ENCODE assay signal across 12 mouse cellular contexts in genomic region chr11:72955339-72955974, GRCm38 (mm10). TPM values are rescaled to one million over a fixed set of nuclear protein-coding genes. Genes with fewer than 3 reads are reported as not detected.
A peak's percentile ranks its signal among the peaks of the same experiment; 100 is the strongest.
DNase-seq lines count a peak whose midpoint lies in the region; ATAC-seq and TF ChIP-seq lines count a peak whose summit lies in the region.
"Had no signal": no experiment of that assay in that cellular context is flagged by ENCODE, and none has a peak within 500 bp of the region (broad histone marks: within the 10 kb centered on the region; RNA-seq: fewer than 3 reads in every experiment).

No protein-coding gene starts in this region.

- no peak for TF ChIP-seq CTCF in G1E (IDR thresholded peaks at IDR 0.05; ENCODE audit: low read depth, low read length)

- no peaks in the 10 kb centered on the region for H3K36me3 ChIP-seq in G1E (replicated peaks)
- H3K36me3 ChIP-seq in heart, embryonic 16.5 days (ENCODE audit: control insufficient read depth, insufficient read depth) = no peaks in the 10 kb centered on the region
- H3K36me3 ChIP-seq in lung, embryonic 15.5 days = no peaks in the 10 kb centered on the region
- no peaks in the 10 kb centered on the region for H3K36me3 ChIP-seq in neural tube, embryonic 15.5 days
- H3K36me3 ChIP-seq: neural tube, embryonic 13.5 days had no signal

- peak; percentile 97 for DNase-seq in 416B (ENCODE audit: low read depth)
- peak; percentile 54 for DNase-seq in G1E (ENCODE audit: low spot score)
- no peak for DNase-seq in urinary bladder, postnatal 4 days (ENCODE audit: low spot score in 2 of 2)
- DNase-seq in adrenal gland, postnatal 25 days = no peak
- DNase-seq: adrenal gland, adult 2 months; cerebellum, adult 9-11 months; right cerebral cortex, postnatal 4 days had no signal

- no peak overlapping the region for H3K9ac ChIP-seq in heart, embryonic 16.5 days (ENCODE audit: low read length)
- H3K9ac ChIP-seq in lung, embryonic 15.5 days = no peak overlapping the region
- no peak overlapping the region for H3K9ac ChIP-seq in neural tube, embryonic 15.5 days (replicated peaks)
- H3K9ac ChIP-seq: neural tube, embryonic 13.5 days had no signal

- H3K4me3 ChIP-seq in G1E (ENCODE audit: low read depth, low read length) = no peak overlapping the region; the same call in 1 of the 2 replicates
- no peak overlapping the region for H3K4me3 ChIP-seq in heart, embryonic 16.5 days (ENCODE audit: low read length)
- no peak overlapping the region for H3K4me3 ChIP-seq in lung, embryonic 15.5 days
- H3K4me3 ChIP-seq in neural tube, embryonic 15.5 days (replicated peaks) = no peak overlapping the region
- H3K4me3 ChIP-seq: left cerebral cortex, adult 2 months; neural tube, embryonic 13.5 days had no signal

- WGBS in heart, embryonic 16.5 days = 44% methylated on average over 5 of the region's 5 CpGs
- 41% methylated on average over 5 of the region's 5 CpGs for WGBS in lung, embryonic 15.5 days
- WGBS in neural tube, embryonic 15.5 days = 74% methylated on average over 5 of the region's 5 CpGs

- ATAC-seq in G1E (ENCODE audit: extremely low read depth, insufficient number of reproducible peaks, low FRiP score, poor library complexity, severe bottlenecking) = peak; percentile 87
- peak; percentile 46; the same call in 1 of the 2 replicates for ATAC-seq in heart, embryonic 16.5 days (replicated peaks; ENCODE audit: extremely low read depth, insufficient read depth, low FRiP score)
- no peak for ATAC-seq in lung, embryonic 15.5 days (ENCODE audit: borderline replicate concordance, extremely low read depth, low FRiP score, low TSS enrichment)
- ATAC-seq in neural tube, embryonic 15.5 days (ENCODE audit: low FRiP score) = no peak

- peaks cover 66% of the 10 kb centered on the region for H3K4me1 ChIP-seq in G1E (ENCODE audit: insufficient read depth, low read depth, low read length)
- H3K4me1 ChIP-seq in heart, embryonic 16.5 days (ENCODE audit: control insufficient read depth, insufficient read depth, low read length) = peaks cover 35% of the 10 kb centered on the region
- H3K4me1 ChIP-seq in lung, embryonic 15.5 days = peaks cover 50% of the 10 kb centered on the region
- peaks cover under 1% of the 10 kb centered on the region; the same call in 1 of the 2 replicates for H3K4me1 ChIP-seq in neural tube, embryonic 15.5 days

- peaks cover 18% of the 10 kb centered on the region for H3K27me3 ChIP-seq in G1E (ENCODE audit: insufficient read depth, low read length)
- peaks cover 7% of the 10 kb centered on the region for H3K27me3 ChIP-seq in heart, embryonic 16.5 days (ENCODE audit: control insufficient read depth, insufficient read depth, low read length)
- H3K27me3 ChIP-seq in lung, embryonic 15.5 days = peaks cover 5% of the 10 kb centered on the region; the same call in 1 of the 2 replicates
- peaks cover 15% of the 10 kb centered on the region for H3K27me3 ChIP-seq in neural tube, embryonic 15.5 days (replicated peaks)

- H3K27ac ChIP-seq in heart, embryonic 16.5 days (ENCODE audit: low read length) = peak overlapping the region; percentile 11; the same call in 1 of the 2 replicates
- H3K27ac ChIP-seq in lung, embryonic 15.5 days = peak overlapping the region; percentile 32
- no peak overlapping the region for H3K27ac ChIP-seq in neural tube, embryonic 15.5 days (replicated peaks)
- H3K27ac ChIP-seq: left cerebral cortex, adult 2 months; neural tube, embryonic 13.5 days had no signal

- H3K9me3 ChIP-seq in G1E (replicated peaks) = no peaks in the 10 kb centered on the region
- no peaks in the 10 kb centered on the region for H3K9me3 ChIP-seq in heart, embryonic 16.5 days (replicated peaks; ENCODE audit: control insufficient read depth, low read length)
- H3K9me3 ChIP-seq in lung, embryonic 15.5 days = no peaks in the 10 kb centered on the region
- no peaks in the 10 kb centered on the region for H3K9me3 ChIP-seq in neural tube, embryonic 15.5 days (replicated peaks)
- H3K9me3 ChIP-seq: neural tube, embryonic 13.5 days had no signal

- no peak overlapping the region for H3K4me2 ChIP-seq in heart, embryonic 16.5 days (ENCODE audit: low read depth, low read length)
- H3K4me2 ChIP-seq in lung, embryonic 15.5 days = no peak overlapping the region
- no peak overlapping the region for H3K4me2 ChIP-seq in neural tube, embryonic 15.5 days
- H3K4me2 ChIP-seq: neural tube, embryonic 13.5 days had no signal

RNA-seq across cellular contexts. Expression of gene Atp2a3, which starts 5.5 kb away (rescaled TPM):
- total RNA-seq in G1E (2014; fragmentation: Nextera tagmentation) (56.9 and 63.9 TPM in 2 replicates), G1E (2017) (79.9 and 101 TPM in 2 replicates)
- 79.0 and 95.8 TPM in 2 replicates for polyA plus RNA-seq in G1E (2012)
- 9.0 and 14.9 TPM in 2 replicates for polyA plus RNA-seq in heart, embryonic 16.5 days (2015; fragmentation: Nextera tagmentation; extraction: Ambion mirVana)
- polyA plus RNA-seq in lung, embryonic 15.5 days (2015; fragmentation: Nextera tagmentation; extraction: Ambion mirVana) = 13.9 and 16.2 TPM in 2 replicates
- 0.75 and 12.6 TPM in 2 replicates for polyA plus RNA-seq in neural tube, embryonic 15.5 days (2015; fragmentation: Nextera tagmentation; extraction: Ambion mirVana)
- total RNA-seq in adrenal gland, postnatal 25 days (2021) = 5.4 and 6.3 TPM in 2 replicates

RNA-seq across cellular contexts. Expression of gene P2rx1, which starts 43.4 kb away (rescaled TPM):
- total RNA-seq in G1E (2014; fragmentation: Nextera tagmentation) = 11.4 and 12.0 TPM in 2 replicates
- total RNA-seq in G1E (2017) = 46.9 and 53.7 TPM in 2 replicates
- polyA plus RNA-seq in G1E (2012) = 11.7 and 14.8 TPM in 2 replicates
- polyA plus RNA-seq in heart, embryonic 16.5 days (2015; fragmentation: Nextera tagmentation; extraction: Ambion mirVana) = 3.0 and 5.6 TPM in 2 replicates
- 1.6 and 2.2 TPM in 2 replicates for polyA plus RNA-seq in lung, embryonic 15.5 days (2015; fragmentation: Nextera tagmentation; extraction: Ambion mirVana)
- polyA plus RNA-seq in neural tube, embryonic 15.5 days (2015; fragmentation: Nextera tagmentation; extraction: Ambion mirVana) = 0.47 and 3.3 TPM in 2 replicates
- 0.15 TPM in 1 of 2 replicates, not detected in the other for total RNA-seq in adrenal gland, postnatal 25 days (2021)

Comparison
In these comparisons a context has a peak if more than half of its experiments do, and no peak if none do; other contexts are left out.
1. DNase-seq: peak in 416B (single experiment) and G1E (single experiment); none in urinary bladder, postnatal 4 days (0 of 2) and adrenal gland, postnatal 25 days (single experiment).
2. ATAC-seq: peak in G1E (single experiment) and heart, embryonic 16.5 days (single experiment); none in lung, embryonic 15.5 days (single experiment) and neural tube, embryonic 15.5 days (single experiment).